Mouse (Mus musculus) adrenal gland, adult 2 months (tissue): Measurements from ENCODE around the gene Hdgfl2. TPM values are rescaled to one million over a fixed set of nuclear protein-coding genes. Genes with fewer than 3 reads are reported as not detected.

Experiments
- DNase-seq: peaks from one replicate; pipeline ENCODE4 v3.0.0; 2021
- long read RNA-seq: library from polyadenylated mRNA; stranded (forward); transcript quantifications from one replicate; pipeline ENCODE4 v2.0.0, GENCODE M21; 2021
- polyA plus RNA-seq: library from polyadenylated mRNA; depleted of rRNA; stranded (reverse); fragments of >200 nt; gene quantifications from 2 replicates; pipeline ENCODE4 v1.2.3, GENCODE M21; 2012; rRNA removed
- total RNA-seq, 2 experiments: library from RNA; stranded (reverse); gene quantifications; 2 replicates each; pipeline ENCODE4 v1.2.3; 2021

Hdgfl2 gene
- 10 to 100 TPM; 52.7 to 63.7 TPM for total RNA-seq
- 93.5 and 97.9 TPM in 2 replicates for polyA plus RNA-seq
- long read RNA-seq, transcript Hdgfl2-210 (16 exons, 2,238 nt), result minor isoform, 17 of 100 reads
- long read RNA-seq, transcript Hdgfl2-212 (16 exons, 2,270 nt), result major isoform, 40 of 100 reads
- long read RNA-seq, partial matches to known transcripts, result 4 of 100 reads
- long read RNA-seq, other reads (novel, unspliced or antisense), result 39 of 100 reads

GRCm38 (mm10) chr17:56078880-56079795, at the start of gene Hdgfl2:
TSS of gene Hdgfl2 (plus strand) at chr17:56079634.
- peak; percentile 100 for DNase-seq

GRCm38 (mm10) chr17:56030238-56030870, 49.1 kb upstream of the Hdgfl2 start:
- DNase-seq, result no peak

DNA sequence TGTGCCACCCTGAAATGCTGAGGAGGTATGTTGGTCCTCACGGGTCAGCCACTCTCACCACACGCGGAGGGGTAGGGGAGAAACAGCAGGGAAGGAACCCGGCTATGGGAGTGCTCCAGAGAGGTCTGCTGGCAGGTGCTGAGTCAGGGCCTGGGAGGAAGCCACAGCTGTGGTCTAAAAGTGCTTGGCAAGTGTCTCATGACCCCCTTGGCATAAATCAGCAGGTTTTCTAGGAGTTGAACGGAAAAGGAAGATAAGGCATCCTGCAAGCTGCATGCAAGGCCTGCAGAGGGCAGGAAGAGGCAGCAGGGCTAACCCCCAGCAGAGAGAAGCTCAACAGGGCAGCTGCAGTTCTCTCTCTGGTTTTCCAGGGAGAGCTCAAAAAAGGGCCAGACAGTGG, 48.5 kb upstream of the Hdgfl2 start:
- peak; percentile 75 for DNase-seq

GRCm38 (mm10) chr17:56031431-56031830, 48.0 kb upstream of the Hdgfl2 start:
- DNase-seq, result no peak

DNA sequence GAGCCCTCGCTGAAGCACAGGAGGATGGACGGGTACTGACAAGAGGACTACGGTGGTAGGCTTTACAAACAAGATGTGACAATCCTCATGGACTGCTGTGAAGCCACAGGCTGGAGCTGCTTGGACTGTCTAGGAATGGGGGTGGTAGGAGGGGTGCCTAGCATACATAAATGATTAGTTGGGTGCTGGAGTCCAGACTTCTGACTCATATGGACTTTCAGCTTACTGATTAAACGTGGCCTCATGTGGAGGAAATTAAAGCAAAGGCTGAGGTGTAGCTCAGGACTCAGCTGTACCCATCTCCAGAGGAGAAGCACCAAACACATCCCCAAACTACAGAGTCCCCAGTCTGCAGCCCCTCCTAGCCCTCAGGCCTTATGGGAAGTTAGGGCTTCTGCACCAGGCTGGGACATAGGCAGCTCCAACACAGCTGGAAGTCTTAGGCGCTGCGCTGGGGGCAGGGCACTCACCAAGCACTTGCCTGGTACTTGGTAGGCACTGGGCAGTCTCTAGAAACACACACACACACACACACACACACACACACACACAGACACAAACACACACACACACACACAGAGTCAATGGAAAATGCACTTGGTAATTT, 47.2 kb upstream of the Hdgfl2 start:
- DNase-seq, result no peak

DNA sequence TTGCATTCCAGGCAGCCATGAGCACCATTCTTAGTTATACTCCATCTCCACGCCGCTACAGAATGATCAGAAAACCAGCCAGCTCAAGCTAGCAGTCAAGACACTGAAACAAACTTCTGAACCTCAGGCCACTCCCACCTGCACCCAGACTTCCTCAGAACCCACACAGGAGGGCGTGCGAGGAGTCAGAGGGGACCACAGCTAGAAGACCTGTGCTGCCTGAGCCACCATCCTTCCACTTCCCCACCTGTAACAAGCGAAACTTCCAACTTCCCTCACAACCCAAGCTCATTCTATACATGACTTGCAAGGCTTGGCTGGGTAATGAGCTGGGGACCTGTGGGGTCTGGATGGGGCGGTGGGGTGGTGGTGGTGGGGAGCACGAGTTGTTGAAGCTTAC, 46.6 kb upstream of the Hdgfl2 start:
- no peak for DNase-seq

DNA sequence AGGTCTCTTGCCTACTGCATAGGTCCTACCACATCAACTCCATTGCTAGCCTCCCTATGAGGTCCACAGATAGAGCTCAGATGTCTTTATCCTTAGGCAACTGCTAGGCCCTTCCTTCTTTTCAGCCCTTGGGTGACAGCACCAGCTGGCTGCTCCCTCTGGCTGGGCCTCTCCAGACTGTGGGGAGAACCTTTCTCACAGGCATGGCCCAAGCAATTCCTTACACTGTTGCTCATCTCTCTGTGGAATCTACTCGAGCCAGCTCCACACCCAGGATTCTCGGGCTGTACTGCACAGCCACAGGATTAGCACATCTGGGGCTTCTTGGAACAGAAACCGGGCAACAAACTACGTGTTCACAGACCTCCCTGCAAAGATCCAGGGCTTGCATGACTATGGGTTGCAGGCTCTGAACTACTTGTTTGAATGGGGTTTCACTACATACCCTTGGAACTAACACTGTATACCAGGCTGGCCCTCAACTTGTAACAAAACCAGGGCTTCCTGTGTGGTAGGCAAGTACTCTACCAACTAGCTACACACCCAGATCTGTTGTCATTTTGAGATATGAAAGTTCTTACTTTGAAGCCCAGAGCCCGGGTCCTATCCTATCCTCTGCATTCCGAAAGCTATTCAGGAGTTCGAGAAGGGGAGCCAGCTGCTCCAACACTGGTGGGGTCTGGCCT, 45.3 kb upstream of the Hdgfl2 start:
- DNase-seq, result no peak

GRCm38 (mm10) chr17:56034726-56035100, 44.7 kb upstream of the Hdgfl2 start:
- no peak for DNase-seq

GRCm38 (mm10) chr17:56035216-56035615, 44.2 kb upstream of the Hdgfl2 start:
- DNase-seq, result no peak

DNA sequence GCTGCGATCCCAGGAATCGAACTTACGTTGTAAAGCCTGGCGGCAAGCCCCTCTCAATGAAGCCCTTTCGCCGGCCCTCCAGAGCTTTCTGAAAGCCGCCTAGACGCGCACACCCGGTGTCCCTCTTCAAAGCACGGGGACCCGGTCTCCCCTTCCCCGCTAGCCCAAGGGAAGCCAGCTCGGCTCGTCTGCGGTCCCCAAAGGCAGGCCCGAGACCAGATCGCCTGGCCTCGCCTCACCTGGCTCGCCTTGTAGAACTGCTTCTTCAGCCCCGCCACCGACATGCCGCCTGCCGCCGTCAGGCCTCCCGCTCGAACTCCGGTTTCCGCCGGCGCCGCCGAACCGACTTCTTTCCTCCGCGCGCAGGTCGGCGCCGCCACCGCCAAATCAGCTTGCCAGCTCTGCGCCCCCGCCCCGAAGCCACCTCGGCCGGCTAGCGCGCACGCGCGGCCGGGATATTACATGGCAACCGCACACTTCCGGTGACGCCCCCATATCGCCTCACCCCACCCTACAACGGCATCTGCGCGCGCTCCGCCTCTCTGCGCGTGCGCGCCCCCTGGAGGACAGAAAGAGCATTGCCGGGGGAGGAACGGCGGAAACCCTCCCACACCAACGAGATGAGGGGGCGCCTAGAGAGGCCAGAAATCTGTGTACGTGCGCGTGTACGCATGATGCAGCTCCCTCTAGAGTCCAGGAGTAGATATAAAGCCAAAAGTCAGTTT, 43.1 kb upstream of the Hdgfl2 start, which contains the start of gene Sh3gl1:
Gene Sh3gl1 (minus strand): TSS at position 460 of the 725 bp plus-strand sequence.
- DNase-seq, result peak; percentile 99

DNA sequence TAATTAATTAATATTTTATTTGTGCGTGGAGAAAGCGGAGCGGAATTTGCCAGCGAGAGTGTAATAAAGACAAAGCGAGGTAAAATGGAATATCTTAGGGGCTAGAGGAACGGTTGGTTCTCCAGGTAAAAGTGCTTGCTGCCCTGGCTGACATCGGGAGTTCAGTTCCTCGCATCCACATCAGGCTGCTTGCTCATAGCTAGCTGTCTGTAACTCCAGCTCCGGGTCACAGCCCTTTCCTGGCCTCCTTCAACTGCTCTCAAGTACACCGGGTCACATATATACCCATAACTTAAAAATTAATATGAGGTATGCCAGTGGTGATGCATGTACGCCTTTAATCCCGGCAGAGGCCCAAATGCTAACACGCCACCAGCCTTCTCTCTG, 42.5 kb upstream of the Hdgfl2 start:
- DNase-seq, result no peak

DNA sequence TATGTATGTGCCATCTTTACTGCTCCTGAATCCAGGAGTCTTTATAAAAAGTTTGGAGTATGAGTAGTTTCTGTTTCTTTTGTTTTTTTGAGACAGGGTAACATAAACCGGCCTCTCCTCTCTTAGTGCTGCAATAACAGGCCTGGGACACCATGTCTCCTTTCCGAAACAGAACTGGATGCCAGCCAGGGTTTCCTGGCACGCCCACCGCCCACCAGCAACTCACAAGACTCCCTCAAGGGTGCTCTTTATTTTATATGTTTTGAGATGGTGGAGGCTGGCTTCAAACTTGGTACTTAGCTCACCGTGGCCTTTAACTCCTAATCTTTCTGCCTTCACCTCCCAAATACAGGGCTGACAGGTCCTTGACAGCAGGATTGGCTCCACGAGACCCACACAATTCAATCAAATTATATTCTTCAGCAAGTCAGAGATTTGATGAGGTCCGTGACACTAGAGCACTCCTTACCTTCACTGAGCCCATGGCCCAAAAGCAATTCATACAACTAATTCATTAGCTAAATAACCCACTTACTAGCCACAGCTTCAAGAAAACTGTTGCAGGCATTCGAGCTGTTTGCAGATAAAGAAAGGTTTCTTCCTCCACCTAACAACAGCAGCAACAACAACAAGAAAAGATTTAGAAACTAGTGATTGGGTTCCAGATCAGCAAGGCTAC, 40.7 kb upstream of the Hdgfl2 start:
- no peak for DNase-seq

DNA sequence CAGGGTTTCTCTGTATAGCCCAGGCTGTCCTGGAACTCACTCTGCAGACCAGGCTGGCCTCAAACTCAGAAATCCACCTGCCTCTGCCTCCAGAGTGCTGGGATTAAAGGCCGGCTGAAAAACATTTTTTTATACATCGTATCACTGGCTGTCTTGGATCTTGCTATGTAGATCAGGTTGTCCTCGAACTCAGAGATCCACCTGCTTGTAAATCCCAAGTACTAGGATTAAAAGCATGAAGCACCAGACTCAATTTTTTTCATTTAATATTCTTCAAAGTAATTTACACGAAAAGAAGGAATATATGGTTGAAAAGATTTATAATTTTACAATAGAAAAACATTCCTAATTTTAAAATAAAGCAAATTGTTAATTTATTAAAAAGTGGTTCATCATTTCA, 40.1 kb upstream of the Hdgfl2 start:
- DNase-seq, result no peak

DNA sequence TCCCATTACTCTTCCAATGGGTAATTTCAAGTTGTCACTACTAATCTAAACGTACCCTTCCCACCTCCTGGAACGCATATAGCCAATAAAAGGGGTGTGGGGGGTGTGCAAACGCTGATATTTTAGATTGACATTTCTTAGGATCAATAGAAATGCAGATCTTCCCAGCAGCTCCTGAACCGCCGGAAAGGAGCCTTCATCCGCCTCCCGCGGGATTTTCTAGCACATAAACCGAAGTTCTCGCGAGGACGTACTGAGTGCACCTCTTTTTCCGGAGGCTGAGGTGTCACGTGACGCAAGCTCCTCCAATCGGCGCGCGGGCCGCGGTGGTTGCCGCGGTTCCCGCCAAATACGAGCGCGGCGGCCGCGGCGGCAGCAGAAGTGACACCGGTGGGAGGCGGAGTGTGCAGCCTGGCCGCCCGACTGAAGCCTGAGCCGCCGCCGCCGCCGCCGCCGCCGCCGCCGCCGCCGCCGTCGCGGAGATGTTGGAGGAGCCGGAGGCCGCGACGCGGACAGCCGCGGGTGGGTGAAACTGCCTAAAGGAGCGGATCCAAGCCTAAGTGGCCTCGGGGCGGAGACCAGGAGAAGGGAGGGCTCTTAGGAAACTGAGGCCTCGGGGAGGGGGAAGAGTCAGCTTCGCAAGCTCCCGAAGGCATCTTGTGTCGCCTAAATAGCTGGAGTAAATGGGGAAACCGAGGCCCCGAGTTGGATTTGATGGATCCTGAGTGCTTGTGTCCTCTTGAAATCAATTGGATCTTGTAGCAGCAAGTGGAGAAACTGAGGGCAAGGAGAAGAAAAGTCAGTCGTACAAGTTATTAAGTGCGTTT, 39.2 kb upstream of the Hdgfl2 start, which contains the start of gene Chaf1a:
Gene Chaf1a (plus strand): TSS at position 410 of the 827 bp plus-strand sequence.
- peak; percentile 98 for DNase-seq

GRCm38 (mm10) chr17:56040857-56041163, 38.6 kb upstream of the Hdgfl2 start:
- DNase-seq, result no peak

- DNase-seq, result no peak
These were observed 28.1 kb upstream of the Hdgfl2 start for GRCm38 (mm10) chr17:56051369-56051768.

DNA sequence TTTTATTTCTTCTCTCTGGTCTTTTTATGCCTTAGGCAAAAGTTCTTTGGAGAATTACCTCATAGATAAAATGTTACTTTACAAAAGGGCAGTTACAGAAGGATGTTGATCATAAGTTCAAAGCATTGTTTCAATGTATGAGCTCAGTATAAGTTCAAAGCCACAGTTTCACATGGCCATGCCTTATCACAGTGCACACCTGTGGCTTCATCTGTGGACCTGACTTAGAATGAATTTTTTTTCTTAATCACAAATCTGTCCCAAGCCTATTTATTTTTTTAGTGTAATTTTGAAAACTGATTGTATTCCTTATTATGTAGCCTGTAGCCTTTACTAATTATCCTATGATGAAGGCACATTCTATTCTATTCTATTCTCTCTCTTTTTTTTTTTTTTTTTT, 24.5 kb upstream of the Hdgfl2 start:
- no peak for DNase-seq

DNA sequence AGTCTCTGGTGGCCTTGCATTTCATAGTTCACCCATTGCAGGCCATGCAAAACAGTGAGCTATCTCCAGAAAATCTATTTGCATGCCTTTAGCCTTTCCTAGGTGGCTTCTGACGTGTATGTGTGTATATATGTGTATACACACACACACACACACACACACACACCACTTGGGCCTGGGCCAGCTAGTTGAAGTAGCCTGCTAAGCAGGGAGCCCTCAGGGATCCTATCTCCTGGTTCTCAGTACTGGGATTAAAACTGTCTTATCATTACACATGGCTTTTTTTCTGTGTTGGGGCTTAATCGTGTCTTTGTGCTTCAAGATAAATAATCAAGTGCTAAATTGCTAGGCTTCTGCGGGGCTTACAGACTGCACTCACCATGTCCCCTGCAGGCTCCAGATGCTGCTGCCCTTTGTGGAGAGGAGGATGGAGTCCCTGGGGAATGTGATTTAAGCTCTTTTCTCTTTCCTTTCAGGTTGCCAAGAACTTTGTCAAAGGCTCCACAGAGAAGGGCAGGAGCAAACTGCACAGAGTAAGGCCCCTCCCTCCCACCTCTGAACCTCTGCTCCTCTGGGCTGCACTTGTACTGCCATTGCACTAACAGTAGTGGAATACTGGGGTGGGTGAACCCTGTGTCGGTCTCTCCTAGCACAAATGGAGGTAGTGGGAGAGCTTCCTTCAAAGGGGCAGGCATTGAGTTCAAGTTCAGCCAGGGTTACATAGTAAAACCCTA, 23.3 kb upstream of the Hdgfl2 start:
- DNase-seq, result no peak
